Mouse (Mus musculus) WW6 (cell line): ENCODE measurements around the gene Gm10300.

ENCODE experiments used
- DNase-seq: peaks from one replicate; pipeline ENCODE4 v3.0.0-alpha.2; 2013; ENCODE audit warnings: low read depth, low spot score

The Gm10300 gene

GRCm38 (mm10) chr4:132074077-132074932, at the start of gene Gm10300:
TSS of gene Gm10300 (plus strand) at chr4:132074697.
- no peak for DNase-seq

- no peak for DNase-seq
Measured at GRCm38 (mm10) chr4:132025264-132025663, 49.2 kb upstream of the Gm10300 start.

GRCm38 (mm10) chr4:132025738-132026527, 48.6 kb upstream of the Gm10300 start:
- DNase-seq: no peak

- no peak for DNase-seq
Measured at GRCm38 (mm10) chr4:132027167-132027566, 47.3 kb upstream of the Gm10300 start.

GRCm38 (mm10) chr4:132027806-132028205, 46.7 kb upstream of the Gm10300 start:
- DNase-seq: no peak

- no peak for DNase-seq
Measured at GRCm38 (mm10) chr4:132029851-132030741, 44.4 kb upstream of the Gm10300 start.

GRCm38 (mm10) chr4:132033183-132033582, 41.3 kb upstream of the Gm10300 start:
- no peak for DNase-seq

GRCm38 (mm10) chr4:132034242-132034641, 40.3 kb upstream of the Gm10300 start:
- no peak for DNase-seq

- DNase-seq: no peak
Measured at GRCm38 (mm10) chr4:132037137-132037536, 37.4 kb upstream of the Gm10300 start.

- no peak for DNase-seq
Measured at GRCm38 (mm10) chr4:132037991-132038390, 36.5 kb upstream of the Gm10300 start.

GRCm38 (mm10) chr4:132038809-132039208, 35.7 kb upstream of the Gm10300 start:
- no peak for DNase-seq

GRCm38 (mm10) chr4:132039521-132039920, 35.0 kb upstream of the Gm10300 start:
- no peak for DNase-seq

GRCm38 (mm10) chr4:132039975-132040645, 34.4 kb upstream of the Gm10300 start:
- DNase-seq: no peak

GRCm38 (mm10) chr4:132041471-132042332, 32.8 kb upstream of the Gm10300 start:
- no peak for DNase-seq

GRCm38 (mm10) chr4:132043726-132044125, 30.8 kb upstream of the Gm10300 start:
- no peak for DNase-seq

GRCm38 (mm10) chr4:132048011-132048991, 26.2 kb upstream of the Gm10300 start:
- DNase-seq: peak; percentile 5

GRCm38 (mm10) chr4:132048995-132049404, 25.5 kb upstream of the Gm10300 start:
- peak; percentile 86 for DNase-seq

- DNase-seq: no peak
Measured at GRCm38 (mm10) chr4:132049549-132050200, 24.8 kb upstream of the Gm10300 start.
